Comparison of ENCODE assay signal across 20 mouse cellular contexts in genomic region chr11:103268905-103269304, GRCm38 (mm10). TPM values are rescaled to one million over a fixed set of nuclear protein-coding genes. Genes with fewer than 3 reads are reported as not detected.
A peak's percentile ranks its signal among the peaks of the same experiment; 100 is the strongest.
DNase-seq lines count a peak whose midpoint lies in the region; ATAC-seq and TF ChIP-seq lines count a peak whose summit lies in the region.
"Had no signal": no experiment of that assay in that cellular context is flagged by ENCODE, and none has a peak within 500 bp of the region (broad histone marks: within the 10 kb centered on the region; RNA-seq: fewer than 3 reads in every experiment).

No protein-coding gene starts in this region.

- peaks cover 44% of the 10 kb centered on the region for H3K4me1 ChIP-seq in limb, embryonic 13.5 days
- H3K4me1 ChIP-seq in limb, embryonic 10.5 days: peaks cover 41% of the 10 kb centered on the region
- H3K4me1 ChIP-seq in limb, embryonic 14.5 days (ENCODE audit: control insufficient read depth, insufficient read depth, low read length): peaks cover 27% of the 10 kb centered on the region

- no peaks in the 10 kb centered on the region for H3K36me3 ChIP-seq in limb, embryonic 13.5 days
- no peaks in the 10 kb centered on the region for H3K36me3 ChIP-seq in limb, embryonic 10.5 days
- H3K36me3 ChIP-seq in limb, embryonic 14.5 days (ENCODE audit: control insufficient read depth, insufficient read depth, low read length): no peaks in the 10 kb centered on the region

- no peaks in the 10 kb centered on the region for H3K9me3 ChIP-seq in limb, embryonic 13.5 days
- H3K9me3 ChIP-seq in limb, embryonic 10.5 days (replicated peaks): no peaks in the 10 kb centered on the region
- H3K9me3 ChIP-seq in limb, embryonic 14.5 days (ENCODE audit: control insufficient read depth, low read length): no peaks in the 10 kb centered on the region

- no peak for TF ChIP-seq POLR2A in limb, embryonic 14.5 days (IDR thresholded peaks at IDR 0.05; ENCODE audit: borderline replicate concordance, extremely low read depth, insufficient read depth, insufficient read length)

- peak overlapping the region; percentile 92 for H3K27ac ChIP-seq in limb, embryonic 13.5 days
- H3K27ac ChIP-seq in limb, embryonic 10.5 days: no peak overlapping the region
- H3K27ac ChIP-seq in limb, embryonic 14.5 days (replicated peaks; ENCODE audit: low read depth, low read length): 0 out of 2 replicates have a peak overlapping the region, but pooled peaks have one; percentile 91
- H3K27ac ChIP-seq: liver, embryonic 14.5 days had no signal

- DNase-seq in cerebellum, postnatal 10 days: peak; percentile 41 to 52
- DNase-seq in cerebellum, postnatal 4 days (ENCODE audit: low spot score in 2 of 2): no peak
- DNase-seq in limb, embryonic 10.5 days (ENCODE audit: low spot score): no peak
- DNase-seq in MN1 (ENCODE audit: low spot score): peak; percentile 44
- DNase-seq in limb, embryonic 14.5 days (ENCODE audit: low spot score): no peak
- no peak for DNase-seq in right cerebral cortex, postnatal 25 days
- no peak for DNase-seq in layer of hippocampus, postnatal 14 days (ENCODE audit: low spot score in 2 of 2)
- DNase-seq: adrenal gland, postnatal 25 days; B cell, adult 2 months; heart, postnatal 4 days; kidney, adult 9 months; kidney, postnatal 4 days; lung, postnatal 14 days had no signal

- H3K27me3 ChIP-seq in limb, embryonic 13.5 days: no peaks in the 10 kb centered on the region
- no peaks in the 10 kb centered on the region for H3K27me3 ChIP-seq in limb, embryonic 10.5 days (ENCODE audit: low read depth, poor library complexity, severe bottlenecking)
- no peaks in the 10 kb centered on the region for H3K27me3 ChIP-seq in limb, embryonic 14.5 days (ENCODE audit: control insufficient read depth, insufficient read depth, low read length)

- no peak overlapping the region for H3K9ac ChIP-seq in limb, embryonic 13.5 days
- H3K9ac ChIP-seq in limb, embryonic 14.5 days (ENCODE audit: low read depth, low read length, severe bottlenecking): no peak overlapping the region
- H3K9ac ChIP-seq: liver, embryonic 14.5 days had no signal

- no peak overlapping the region for H3K4me3 ChIP-seq in limb, embryonic 13.5 days
- H3K4me3 ChIP-seq in limb, embryonic 10.5 days: no peak overlapping the region
- no peak overlapping the region for H3K4me3 ChIP-seq in limb, embryonic 14.5 days (replicated peaks; ENCODE audit: low read length)

- H3K4me2 ChIP-seq in limb, embryonic 13.5 days (replicated peaks): no peak overlapping the region
- no peak overlapping the region for H3K4me2 ChIP-seq in limb, embryonic 14.5 days (replicated peaks; ENCODE audit: low read depth, low read length, severe bottlenecking)

- 80% methylated on average over 3 of the region's 3 CpGs for WGBS in limb, embryonic 13.5 days
- WGBS in limb, embryonic 10.5 days: 90% methylated on average over 3 of the region's 3 CpGs
- 65% methylated on average over 3 of the region's 3 CpGs for WGBS in limb, embryonic 14.5 days

- no peak for ATAC-seq in limb, embryonic 13.5 days (ENCODE audit: low FRiP score, low read depth)
- no peak for ATAC-seq in limb, embryonic 14.5 days (ENCODE audit: low FRiP score, low read depth)
- ATAC-seq: forebrain, embryonic 14.5 days had no signal

RNA-seq across cellular contexts. Expression of gene Map3k14, which starts 1.6 kb away (rescaled TPM):
- 4.8 and 5.4 TPM in 2 replicates for polyA plus RNA-seq in limb, embryonic 13.5 days (2015; fragmentation: Nextera tagmentation; extraction: Ambion mirVana)
- 2.8 TPM in 2 replicates for polyA plus RNA-seq in limb, embryonic 10.5 days (2016; fragmentation: Nextera tagmentation; extraction: Ambion mirVana)
- polyA plus RNA-seq in limb, embryonic 14.5 days (2012; rRNA removed): 10.0 and 11.6 TPM in 2 replicates
- 4.0 and 4.6 TPM in 2 replicates for polyA plus RNA-seq in limb, embryonic 14.5 days (2014; fragmentation: Nextera tagmentation; extraction: Ambion mirVana)
- 1 to 10 TPM; 2.4 to 3.0 TPM for total RNA-seq in layer of hippocampus, postnatal 14 days (2021)

RNA-seq across cellular contexts. Expression of gene Spata32, which starts 50.7 kb away (rescaled TPM):
- not detected in 2 replicates for polyA plus RNA-seq in limb, embryonic 13.5 days (2015; fragmentation: Nextera tagmentation; extraction: Ambion mirVana)
- polyA plus RNA-seq in limb, embryonic 10.5 days (2016; fragmentation: Nextera tagmentation; extraction: Ambion mirVana): not detected in 2 replicates
- not detected in 2 replicates for polyA plus RNA-seq in limb, embryonic 14.5 days (2012; rRNA removed)
- not detected in 2 replicates for polyA plus RNA-seq in limb, embryonic 14.5 days (2014; fragmentation: Nextera tagmentation; extraction: Ambion mirVana)
- total RNA-seq in layer of hippocampus, postnatal 14 days (2021): 1 to 10 TPM in 1 of 2 experiments, under 1 TPM in 1; 0.69 to 1.4 TPM
- total RNA-seq: adrenal gland, postnatal 25 days; heart, postnatal 4 days; megakaryocyte-erythroid progenitor cell, adult 5-6 weeks had no signal
- polyA plus RNA-seq: forebrain, embryonic 14.5 days; heart, embryonic 14.5 days; liver, embryonic 14.5 days; small intestine, adult 2 months; urinary bladder, adult 2 months had no signal

Comparison
In these comparisons a context has a peak if more than half of its experiments do, and no peak if none do; other contexts are left out.
1. DNase-seq: peak in cerebellum, postnatal 10 days (2 of 2) and MN1 (single experiment); none in cerebellum, postnatal 4 days (0 of 2), limb, embryonic 10.5 days (single experiment), limb, embryonic 14.5 days (single experiment), right cerebral cortex, postnatal 25 days (single experiment) and layer of hippocampus, postnatal 14 days (0 of 2).